Mouse (Mus musculus): Measurements from ENCODE around the gene Dguok. TPM values are rescaled to one million over a fixed set of nuclear protein-coding genes. Genes with fewer than 3 reads are reported as not detected.

Dguok gene
- polyA plus RNA-seq, 1 experiment from 2014 or later, result 76.5 TPM

- peaks cover 3% of the 10 kb centered on the region; the same call in 1 of the 2 replicates for H3K36me3 ChIP-seq (ENCODE audit: control insufficient read depth, insufficient read depth, low read length)
- no peaks in the 10 kb centered on the region for H3K27me3 ChIP-seq (ENCODE audit: control insufficient read depth, insufficient read depth, low read length)
- no peaks in the 10 kb centered on the region for H3K9me3 ChIP-seq (ENCODE audit: control insufficient read depth, low read length)
- H3K9ac ChIP-seq (replicated peaks; ENCODE audit: low read depth, low read length), result no peak overlapping the region
- H3K4me3 ChIP-seq (ENCODE audit: low read depth, low read length), result no peak overlapping the region
- ATAC-seq (ENCODE audit: low read depth), result no peak
- H3K4me1 ChIP-seq (ENCODE audit: control insufficient read depth, insufficient read depth, low read length), result no peaks in the 10 kb centered on the region
- H3K27ac ChIP-seq (ENCODE audit: low read depth, low read length), result no peak overlapping the region
- no peak overlapping the region for H3K4me2 ChIP-seq (ENCODE audit: low read depth, low read length)
- 84% methylated on average over 7 of the region's 7 CpGs for WGBS
Observed at GRCm38 (mm10) chr6:83475431-83475830, 31.3 kb downstream of the Dguok start.

- H3K4me3 ChIP-seq (ENCODE audit: low read depth, low read length), result no peak overlapping the region
- no peak overlapping the region for H3K9ac ChIP-seq (replicated peaks; ENCODE audit: low read depth, low read length)
- ATAC-seq (ENCODE audit: low read depth), result no peak
- no peaks in the 10 kb centered on the region for H3K27me3 ChIP-seq (ENCODE audit: control insufficient read depth, insufficient read depth, low read length)
- H3K4me2 ChIP-seq (ENCODE audit: low read depth, low read length), result no peak overlapping the region
- H3K4me1 ChIP-seq (ENCODE audit: control insufficient read depth, insufficient read depth, low read length), result no peaks in the 10 kb centered on the region
- no peaks in the 10 kb centered on the region for H3K9me3 ChIP-seq (ENCODE audit: control insufficient read depth, low read length)
- WGBS, result 87% methylated on average over 9 of the region's 9 CpGs
- no peaks in the 10 kb centered on the region for H3K36me3 ChIP-seq (ENCODE audit: control insufficient read depth, insufficient read depth, low read length)
- H3K27ac ChIP-seq (ENCODE audit: low read depth, low read length), result no peak overlapping the region
Observed at GRCm38 (mm10) chr6:83473240-83473639, 33.5 kb downstream of the Dguok start.

DNA sequence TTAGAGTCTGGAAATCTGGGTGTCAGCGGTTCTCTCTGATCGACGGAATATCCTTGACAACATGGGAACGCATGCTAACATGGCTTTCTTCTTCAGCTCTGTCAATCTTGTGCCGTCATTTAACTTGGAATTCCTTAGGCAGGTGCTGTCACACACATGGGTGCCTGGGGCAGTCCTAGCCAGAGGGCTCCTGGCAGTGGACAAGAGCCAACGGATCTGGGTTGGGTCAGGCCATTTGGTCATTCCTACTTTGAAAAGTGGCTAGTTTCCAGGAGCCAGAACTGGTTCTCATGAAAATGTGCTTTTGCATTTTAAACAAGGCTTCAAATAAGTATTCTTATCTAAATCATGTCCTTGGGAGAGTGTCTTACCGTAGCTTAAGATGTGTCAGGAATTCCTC is 35.0 kb downstream of the Dguok start:
- Histone ChIP-seq H3K4me1 (ENCODE audit: control insufficient read depth, insufficient read depth, low read length) (no peaks in the 10 kb centered on the region), H3K27me3 (ENCODE audit: control insufficient read depth, insufficient read depth, low read length) (no peaks in the 10 kb centered on the region), H3K4me3 (ENCODE audit: low read depth, low read length) (no peak overlapping the region), H3K9ac (replicated peaks; ENCODE audit: low read depth, low read length) (no peak overlapping the region), H3K9me3 (ENCODE audit: control insufficient read depth, low read length) (no peaks in the 10 kb centered on the region), H3K4me2 (ENCODE audit: low read depth, low read length) (no peak overlapping the region), H3K27ac (ENCODE audit: low read depth, low read length) (no peak overlapping the region), H3K36me3 (ENCODE audit: control insufficient read depth, insufficient read depth, low read length) (no peaks in the 10 kb centered on the region)
- no peak for ATAC-seq (ENCODE audit: low read depth)
- WGBS, result 93% methylated on average over 7 of the region's 7 CpGs

- no peak for ATAC-seq (ENCODE audit: low read depth)
Observed at GRCm38 (mm10) chr6:83464011-83464410, 42.8 kb downstream of the Dguok start.

GRCm38 (mm10) chr6:83459034-83459644 is 47.6 kb downstream of the Dguok start, which contains the start of gene Tet3:
Gene Tet3 (minus strand): TSS chr6:83459084.
- H3K9me3 ChIP-seq (ENCODE audit: control insufficient read depth, low read length), result no peaks in the 10 kb centered on the region
- H3K9ac ChIP-seq (replicated peaks; ENCODE audit: low read depth, low read length), result no peak within 1 kb of the TSS
- 87% methylated on average over 4 of the region's 4 CpGs for WGBS

More at GRCm38 (mm10) chr6:83464011-83464410, 42.8 kb downstream of the Dguok start:
- no peaks in the 10 kb centered on the region for H3K27me3 ChIP-seq (ENCODE audit: control insufficient read depth, insufficient read depth, low read length)
- no peak overlapping the region for H3K4me2 ChIP-seq (ENCODE audit: low read depth, low read length)
- H3K9me3 ChIP-seq (ENCODE audit: control insufficient read depth, low read length), result no peaks in the 10 kb centered on the region
- no peak overlapping the region for H3K4me3 ChIP-seq (ENCODE audit: low read depth, low read length)
- H3K9ac ChIP-seq (replicated peaks; ENCODE audit: low read depth, low read length), result no peak overlapping the region
- H3K27ac ChIP-seq (ENCODE audit: low read depth, low read length), result no peak overlapping the region
- no peaks in the 10 kb centered on the region for H3K36me3 ChIP-seq (ENCODE audit: control insufficient read depth, insufficient read depth, low read length)
- no peaks in the 10 kb centered on the region for H3K4me1 ChIP-seq (ENCODE audit: control insufficient read depth, insufficient read depth, low read length)

DNA sequence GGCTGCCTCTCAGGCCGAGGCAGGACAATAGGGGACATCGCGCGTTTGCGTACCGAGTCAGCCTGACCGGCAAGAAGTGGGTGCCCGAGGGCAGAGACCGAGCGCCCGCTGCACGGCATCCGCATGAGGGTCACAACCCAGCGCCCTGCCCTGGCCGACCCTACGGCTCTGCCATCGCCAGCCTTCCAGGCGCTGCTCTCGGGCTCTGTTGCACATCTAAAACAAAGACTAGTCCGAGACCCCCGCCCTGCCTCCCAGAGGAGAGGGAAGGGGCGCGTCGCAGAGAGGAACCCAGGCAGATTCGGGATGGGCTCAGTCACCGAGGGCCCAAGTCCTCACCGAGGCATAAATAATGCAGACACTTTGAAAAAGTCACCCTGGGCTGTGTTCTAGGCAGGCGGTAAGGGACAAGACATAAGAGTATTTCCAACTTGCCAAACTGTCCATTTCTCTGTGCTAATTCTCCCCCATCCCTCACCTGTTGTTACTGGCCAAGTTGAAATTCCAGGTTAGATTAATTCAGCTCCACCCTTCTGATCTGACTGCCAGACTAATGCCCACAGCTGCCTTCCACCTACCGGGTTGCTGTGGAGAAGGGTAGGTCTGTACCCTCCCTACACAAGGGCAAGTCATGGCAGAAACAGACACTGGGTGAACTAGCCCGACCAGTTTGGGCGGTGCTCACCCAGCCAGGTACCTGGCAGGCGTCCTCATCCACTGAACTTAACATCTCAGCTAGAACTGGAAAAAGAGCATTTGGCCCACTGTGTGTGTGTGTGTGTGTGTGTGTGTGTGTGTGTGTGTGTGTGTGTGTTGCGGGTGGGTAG is 49.6 kb downstream of the Dguok start:
- 2% methylated on average over 33 of the region's 33 CpGs for WGBS
- Histone ChIP-seq H3K4me3 (ENCODE audit: low read depth, low read length) (peak overlapping the region; percentile 71), H3K9ac (replicated peaks; ENCODE audit: low read depth, low read length) (peak overlapping the region; percentile 95), H3K9me3 (ENCODE audit: control insufficient read depth, low read length) (no peaks in the 10 kb centered on the region), H3K27ac (ENCODE audit: low read depth, low read length) (peak overlapping the region; percentile 97), H3K4me1 (ENCODE audit: control insufficient read depth, insufficient read depth, low read length) (peaks cover 35% of the 10 kb centered on the region), H3K36me3 (ENCODE audit: control insufficient read depth, insufficient read depth, low read length) (no peaks in the 10 kb centered on the region), H3K27me3 (ENCODE audit: control insufficient read depth, insufficient read depth, low read length) (no peaks in the 10 kb centered on the region), H3K4me2 (ENCODE audit: low read depth, low read length) (peak overlapping the region; percentile 63)
- ATAC-seq (ENCODE audit: low read depth), result peak; percentile 18

More at GRCm38 (mm10) chr6:83459034-83459644, 47.6 kb downstream of the Dguok start, which contains the start of gene Tet3:
- Histone ChIP-seq H3K36me3 (ENCODE audit: control insufficient read depth, insufficient read depth, low read length) (no peaks in the 10 kb centered on the region), H3K4me3 (ENCODE audit: low read depth, low read length) (no peak within 1 kb of the TSS), H3K27me3 (ENCODE audit: control insufficient read depth, insufficient read depth, low read length) (no peaks in the 10 kb centered on the region), H3K4me1 (ENCODE audit: control insufficient read depth, insufficient read depth, low read length) (peaks cover 17% of the 10 kb centered on the region), H3K4me2 (ENCODE audit: low read depth, low read length) (no peak within 1 kb of the TSS), H3K27ac (ENCODE audit: low read depth, low read length) (no peak within 1 kb of the TSS)
- ATAC-seq (ENCODE audit: low read depth), result no peak

DNA sequence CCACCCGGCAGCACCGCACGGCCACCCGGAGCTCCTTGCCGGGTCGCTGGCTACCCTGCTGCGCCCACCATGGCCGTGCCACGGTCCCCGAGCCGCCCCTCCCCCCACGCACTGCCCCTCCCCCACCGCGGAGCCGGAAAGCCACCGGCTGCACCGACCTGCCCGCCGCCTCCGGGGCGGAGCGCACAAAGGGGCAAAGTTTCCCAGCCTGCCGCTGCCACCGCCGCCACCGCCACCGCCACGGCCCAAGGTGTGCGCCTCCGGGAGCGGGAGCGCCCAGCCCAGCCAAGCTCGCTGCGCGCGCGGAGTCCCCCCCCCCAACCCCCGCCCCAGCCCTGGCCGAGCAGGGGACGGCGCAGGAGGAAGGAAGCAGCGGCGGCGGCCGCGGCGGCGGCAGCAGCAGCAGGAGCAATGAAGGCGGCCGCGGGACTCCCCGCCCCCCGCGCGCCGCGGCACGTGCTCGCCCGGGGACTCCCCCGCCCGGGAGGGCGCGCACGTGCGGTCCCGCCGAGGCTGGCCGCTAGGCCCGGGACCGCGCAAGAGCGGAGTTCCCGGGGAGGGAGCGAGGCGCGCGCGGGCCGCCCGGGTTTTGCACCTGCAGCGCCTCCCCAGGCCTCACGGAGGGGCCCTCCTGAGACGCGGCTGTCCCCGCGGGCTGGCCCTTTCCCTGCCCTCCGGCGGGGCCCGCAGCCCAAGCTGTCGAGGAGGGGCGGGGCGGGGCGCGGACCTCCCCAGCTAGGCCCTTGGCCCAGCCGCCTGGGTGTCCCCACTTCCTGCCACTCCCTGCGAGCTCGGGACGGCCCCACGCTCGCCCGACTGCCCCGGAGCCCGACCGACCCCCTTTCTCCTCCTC is 50.4 kb downstream of the Dguok start:
- peak overlapping the region; percentile 63 for H3K4me2 ChIP-seq (ENCODE audit: low read depth, low read length)
- WGBS, result under 1% methylated on average over 76 of the region's 105 CpGs
- no peaks in the 10 kb centered on the region for H3K27me3 ChIP-seq (ENCODE audit: control insufficient read depth, insufficient read depth, low read length)
- no peaks in the 10 kb centered on the region for H3K9me3 ChIP-seq (ENCODE audit: control insufficient read depth, low read length)
- H3K4me1 ChIP-seq (ENCODE audit: control insufficient read depth, insufficient read depth, low read length), result peaks cover 43% of the 10 kb centered on the region
- no peaks in the 10 kb centered on the region; the same call in 1 of the 2 replicates for H3K36me3 ChIP-seq (ENCODE audit: control insufficient read depth, insufficient read depth, low read length)
- peak overlapping the region; percentile 97 for H3K27ac ChIP-seq (ENCODE audit: low read depth, low read length)
- ATAC-seq (ENCODE audit: low read depth), result peak; percentile 81
- H3K4me3 ChIP-seq (ENCODE audit: low read depth, low read length), result peak overlapping the region; percentile 71
- peak overlapping the region; percentile 95 for H3K9ac ChIP-seq (replicated peaks; ENCODE audit: low read depth, low read length)

GRCm38 (mm10) chr6:83455328-83456130 is 51.2 kb downstream of the Dguok start:
- H3K9ac ChIP-seq (replicated peaks; ENCODE audit: low read depth, low read length), result peak overlapping the region; percentile 95
- peak; percentile 25 for ATAC-seq (ENCODE audit: low read depth)
- no peaks in the 10 kb centered on the region for H3K9me3 ChIP-seq (ENCODE audit: control insufficient read depth, low read length)
- H3K4me3 ChIP-seq (ENCODE audit: low read depth, low read length), result peak overlapping the region; percentile 71
- under 1% methylated on average over 32 of the region's 41 CpGs for WGBS
- H3K27me3 ChIP-seq (ENCODE audit: control insufficient read depth, insufficient read depth, low read length), result no peaks in the 10 kb centered on the region
- H3K4me2 ChIP-seq (ENCODE audit: low read depth, low read length), result peak overlapping the region; percentile 63
- no peaks in the 10 kb centered on the region; the same call in 1 of the 2 replicates for H3K36me3 ChIP-seq (ENCODE audit: control insufficient read depth, insufficient read depth, low read length)
- peak overlapping the region; percentile 97 for H3K27ac ChIP-seq (ENCODE audit: low read depth, low read length)
- peaks cover 51% of the 10 kb centered on the region for H3K4me1 ChIP-seq (ENCODE audit: control insufficient read depth, insufficient read depth, low read length)

Measured in neural tube, embryonic 14.5 days (tissue).